Mouse (Mus musculus): ENCODE data around the gene Man1a. TPM values are rescaled to one million over a fixed set of nuclear protein-coding genes. Genes with fewer than 3 reads are reported as not detected.

Gene Man1a
- polyA plus RNA-seq (2016; fragmentation: Nextera tagmentation; extraction: Ambion mirVana), result 5.8 and 6.0 TPM in 2 replicates

DNA sequence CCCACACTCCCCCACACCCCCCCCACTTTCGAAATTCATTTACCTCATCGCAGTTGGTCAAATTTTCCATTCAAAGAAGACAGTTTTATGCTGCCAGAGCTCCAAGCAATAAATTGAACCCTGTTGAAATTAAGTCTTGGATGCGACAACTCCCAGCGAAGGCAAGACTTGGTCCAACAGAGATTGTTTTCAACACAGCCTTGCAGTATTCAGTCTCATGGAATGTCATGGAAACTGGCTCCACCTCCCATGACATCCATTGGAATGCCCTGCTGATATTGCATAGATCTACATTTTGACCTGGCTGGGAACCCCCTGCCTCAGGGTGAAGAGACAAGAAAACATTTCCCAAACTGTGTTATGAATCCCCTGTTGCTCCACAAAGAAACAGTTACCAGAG is at the start of gene Man1a:
Gene Man1a, minus strand, starts transcription at position 190 of the 400 bp plus-strand sequence.
- no peaks in the 10 kb centered on the region for H3K9me3 ChIP-seq
- no peaks in the 10 kb centered on the region for H3K36me3 ChIP-seq
- H3K4me2 ChIP-seq, result peak within 1 kb of the TSS; percentile 98
- peak within 1 kb of the TSS; percentile 75 for H3K9ac ChIP-seq (replicated peaks)
- no peak within 1 kb of the TSS for H3K27ac ChIP-seq
- H3K4me1 ChIP-seq (replicated peaks), result peaks cover 23% of the 10 kb centered on the region
- no peaks in the 10 kb centered on the region for H3K27me3 ChIP-seq
- WGBS, result 7% methylated on average over 4 of the region's 4 CpGs
- H3K4me3 ChIP-seq (replicated peaks), result peak within 1 kb of the TSS; percentile 78
- no peak for ATAC-seq (ENCODE audit: insufficient number of reproducible peaks, insufficient read depth, low FRiP score, low TSS enrichment, low read depth)

DNA sequence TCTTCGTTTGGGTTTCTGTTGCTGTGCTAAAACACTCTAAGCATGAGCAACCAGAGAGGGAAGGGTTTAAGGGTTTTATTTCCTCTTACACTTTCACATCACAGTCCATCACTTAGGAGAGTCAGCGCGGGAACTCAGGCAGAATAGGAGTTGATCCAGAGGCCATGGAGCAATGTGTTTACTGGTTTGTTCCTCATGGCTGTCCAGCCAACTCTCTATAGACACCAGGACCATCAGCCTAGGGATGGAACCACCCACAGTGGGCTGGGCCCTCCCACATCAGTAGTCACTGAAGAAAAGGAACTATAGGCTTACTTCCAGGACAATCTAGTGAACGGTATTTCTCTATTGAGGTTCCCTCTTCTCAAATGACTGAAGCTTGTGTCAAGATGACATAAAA is 45.4 kb upstream of the Man1a start:
- peaks cover 4% of the 10 kb centered on the region; the same call in 1 of the 2 replicates for H3K4me1 ChIP-seq (replicated peaks)
- 88% methylated on average over 4 of the region's 4 CpGs for WGBS
- no peak overlapping the region for H3K4me2 ChIP-seq
- H3K9me3 ChIP-seq, result no peaks in the 10 kb centered on the region
- no peak overlapping the region for H3K9ac ChIP-seq (replicated peaks)
- H3K27me3 ChIP-seq, result no peaks in the 10 kb centered on the region
- ATAC-seq (ENCODE audit: insufficient number of reproducible peaks, insufficient read depth, low FRiP score, low TSS enrichment, low read depth), result no peak
- H3K36me3 ChIP-seq, result no peaks in the 10 kb centered on the region
- H3K27ac ChIP-seq, result no peak overlapping the region
- no peak overlapping the region for H3K4me3 ChIP-seq (replicated peaks)

DNA sequence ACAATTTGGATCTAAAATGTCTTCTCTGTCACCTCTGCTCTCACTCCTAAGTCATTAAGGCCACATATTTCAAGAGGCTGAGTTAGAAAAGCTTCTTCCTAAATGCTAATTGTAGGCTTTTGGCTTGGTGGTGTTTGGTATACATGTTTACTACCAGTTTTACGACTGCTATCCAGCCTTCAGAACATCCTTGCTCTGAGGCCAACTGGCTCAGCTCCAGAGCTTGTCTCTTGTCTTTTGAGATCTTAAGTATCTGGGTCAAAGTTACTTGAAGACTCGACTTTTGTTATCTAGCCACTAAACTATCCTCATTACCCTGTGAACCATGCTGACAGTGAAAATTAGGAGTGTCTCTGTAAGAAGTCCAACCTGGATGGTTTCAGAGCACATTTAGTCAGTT is 44.0 kb upstream of the Man1a start:
- WGBS, result 44% methylated on average over 2 of the region's 2 CpGs
- Histone ChIP-seq H3K4me3 (replicated peaks) (no peak overlapping the region), H3K9me3 (no peaks in the 10 kb centered on the region), H3K9ac (replicated peaks) (no peak overlapping the region), H3K27ac (no peak overlapping the region), H3K4me1 (replicated peaks) (peaks cover 4% of the 10 kb centered on the region; the same call in 1 of the 2 replicates), H3K36me3 (no peaks in the 10 kb centered on the region), H3K4me2 (no peak overlapping the region), H3K27me3 (no peaks in the 10 kb centered on the region)
- no peak for ATAC-seq (ENCODE audit: insufficient number of reproducible peaks, insufficient read depth, low FRiP score, low TSS enrichment, low read depth)

DNA sequence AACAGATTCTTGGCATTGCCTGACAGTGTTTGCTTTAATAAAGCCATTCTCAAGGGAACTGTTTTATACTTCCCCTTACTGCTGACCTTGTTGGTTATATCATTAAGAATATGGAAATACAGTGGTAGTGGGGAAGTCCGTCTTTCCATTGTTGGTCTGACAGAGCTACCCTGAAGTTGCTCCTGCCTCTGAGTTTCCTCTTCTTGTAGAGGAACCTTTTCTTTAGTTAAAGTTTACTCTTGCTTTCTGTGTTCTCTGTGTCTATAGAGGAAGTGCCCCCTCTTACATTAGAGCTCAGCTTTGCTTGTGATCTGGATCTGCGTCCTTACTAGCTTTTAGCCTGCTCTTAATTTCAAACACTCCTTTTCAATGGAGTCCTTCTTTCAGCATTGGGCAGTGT is 42.9 kb upstream of the Man1a start:
- Histone ChIP-seq H3K9me3 (no peaks in the 10 kb centered on the region), H3K27ac (no peak overlapping the region), H3K36me3 (no peaks in the 10 kb centered on the region), H3K27me3 (no peaks in the 10 kb centered on the region), H3K4me3 (replicated peaks) (no peak overlapping the region), H3K4me2 (no peak overlapping the region), H3K4me1 (replicated peaks) (peaks cover 4% of the 10 kb centered on the region; the same call in 1 of the 2 replicates), H3K9ac (replicated peaks) (no peak overlapping the region)
- ATAC-seq (ENCODE audit: insufficient number of reproducible peaks, insufficient read depth, low FRiP score, low TSS enrichment, low read depth), result no peak
- WGBS, result 87% methylated on average over 2 of the region's 2 CpGs

DNA sequence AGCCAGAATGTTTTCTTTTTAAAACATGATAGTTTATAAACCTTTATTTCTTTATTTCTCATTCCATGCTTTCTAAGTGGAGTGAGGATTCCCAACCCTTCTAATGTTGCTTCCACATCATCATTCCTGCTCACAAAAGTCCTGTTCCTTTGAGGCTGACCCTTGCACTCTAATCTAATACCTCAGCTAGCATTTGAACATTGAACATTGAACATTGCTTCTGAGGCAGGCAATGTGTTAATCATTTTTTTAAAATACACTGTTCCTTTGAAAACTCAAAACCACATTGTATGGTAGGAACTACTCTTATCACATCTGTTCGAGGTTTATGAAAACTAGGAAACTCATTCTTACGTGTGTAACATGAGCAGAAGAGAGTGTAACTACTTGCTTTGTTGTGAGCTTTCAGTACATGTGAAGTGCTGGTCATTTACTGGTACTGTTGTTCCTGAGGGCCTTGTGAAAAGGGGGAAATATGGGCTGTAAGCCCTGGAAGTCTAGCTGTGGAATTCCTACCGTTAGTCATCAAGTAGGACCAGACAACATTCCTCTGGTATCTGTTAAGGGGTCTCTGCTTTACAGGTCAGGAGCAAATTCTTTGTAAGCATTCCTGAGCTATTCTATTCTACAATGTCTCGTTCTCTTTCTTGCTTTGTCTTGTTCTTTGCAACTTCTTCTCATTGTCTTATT is 42.0 kb upstream of the Man1a start:
- Histone ChIP-seq H3K27me3 (no peaks in the 10 kb centered on the region), H3K36me3 (no peaks in the 10 kb centered on the region), H3K27ac (peak overlapping the region; percentile 45; the same call in 1 of the 2 replicates), H3K9ac (replicated peaks) (no peak overlapping the region), H3K4me1 (replicated peaks) (peaks cover 4% of the 10 kb centered on the region; the same call in 1 of the 2 replicates), H3K9me3 (no peaks in the 10 kb centered on the region), H3K4me3 (replicated peaks) (no peak overlapping the region), H3K4me2 (no peak overlapping the region)
- WGBS, result 57% methylated on average over 4 of the region's 4 CpGs
- ATAC-seq (ENCODE audit: insufficient number of reproducible peaks, insufficient read depth, low FRiP score, low TSS enrichment, low read depth), result no peak

DNA sequence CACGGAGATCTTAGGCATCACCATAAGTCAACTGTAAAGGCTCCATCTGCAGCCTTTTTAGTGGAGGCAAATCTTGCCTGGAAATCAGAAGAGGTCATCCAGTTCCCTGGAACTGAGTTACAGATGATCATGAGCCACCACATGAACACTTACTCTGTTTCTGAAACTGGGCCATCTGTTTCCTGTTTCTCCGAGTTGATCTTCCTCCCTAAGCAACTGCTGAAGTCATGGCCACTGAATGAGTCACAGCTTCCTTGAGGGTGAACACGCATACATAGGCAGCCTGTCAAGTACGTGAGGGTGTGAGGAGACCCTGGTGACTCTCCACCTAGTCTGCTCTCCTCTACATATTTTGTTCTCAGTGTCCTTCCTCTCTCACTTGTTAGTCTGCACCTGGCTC is 41.4 kb upstream of the Man1a start:
- Histone ChIP-seq H3K27me3 (no peaks in the 10 kb centered on the region), H3K9ac (replicated peaks) (no peak overlapping the region), H3K4me1 (replicated peaks) (peaks cover 4% of the 10 kb centered on the region; the same call in 1 of the 2 replicates), H3K27ac (peak overlapping the region; percentile 45; the same call in 1 of the 2 replicates), H3K4me3 (replicated peaks) (no peak overlapping the region), H3K9me3 (no peaks in the 10 kb centered on the region), H3K4me2 (no peak overlapping the region), H3K36me3 (no peaks in the 10 kb centered on the region)
- 58% methylated on average over 4 of the region's 4 CpGs for WGBS
- peak; percentile 47; the same call in 1 of the 2 replicates for ATAC-seq (ENCODE audit: insufficient number of reproducible peaks, insufficient read depth, low FRiP score, low TSS enrichment, low read depth)

DNA sequence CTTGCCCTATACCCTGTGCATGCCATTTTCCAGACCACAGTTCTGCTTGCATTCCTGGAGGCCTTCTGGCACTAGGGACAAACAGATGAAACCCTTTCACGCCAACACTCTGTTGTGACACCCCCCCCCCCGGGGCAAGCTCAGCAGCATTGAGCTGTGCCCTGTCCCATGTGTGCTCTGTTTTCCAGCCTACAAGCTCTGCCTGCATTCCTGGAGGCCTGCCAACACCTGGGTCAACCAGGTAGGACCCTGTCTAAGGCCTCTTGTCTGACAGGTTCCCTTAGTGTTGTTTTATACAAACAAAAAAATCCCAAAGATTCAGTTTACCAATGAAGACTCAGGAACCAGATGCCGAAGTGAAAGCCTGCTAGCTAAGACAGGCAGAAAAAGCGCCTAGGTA is 27.3 kb upstream of the Man1a start:
- H3K4me2 ChIP-seq, result no peak overlapping the region
- no peaks in the 10 kb centered on the region for H3K4me1 ChIP-seq (replicated peaks)
- no peak overlapping the region for H3K9ac ChIP-seq (replicated peaks)
- H3K9me3 ChIP-seq, result no peaks in the 10 kb centered on the region
- H3K4me3 ChIP-seq (replicated peaks), result no peak overlapping the region
- no peaks in the 10 kb centered on the region for H3K36me3 ChIP-seq
- no peak overlapping the region for H3K27ac ChIP-seq
- no peaks in the 10 kb centered on the region for H3K27me3 ChIP-seq
- WGBS, result 87% methylated on average over 4 of the region's 4 CpGs
- peak; percentile 63; the same call in 1 of the 2 replicates for ATAC-seq (ENCODE audit: insufficient number of reproducible peaks, insufficient read depth, low FRiP score, low TSS enrichment, low read depth)

DNA sequence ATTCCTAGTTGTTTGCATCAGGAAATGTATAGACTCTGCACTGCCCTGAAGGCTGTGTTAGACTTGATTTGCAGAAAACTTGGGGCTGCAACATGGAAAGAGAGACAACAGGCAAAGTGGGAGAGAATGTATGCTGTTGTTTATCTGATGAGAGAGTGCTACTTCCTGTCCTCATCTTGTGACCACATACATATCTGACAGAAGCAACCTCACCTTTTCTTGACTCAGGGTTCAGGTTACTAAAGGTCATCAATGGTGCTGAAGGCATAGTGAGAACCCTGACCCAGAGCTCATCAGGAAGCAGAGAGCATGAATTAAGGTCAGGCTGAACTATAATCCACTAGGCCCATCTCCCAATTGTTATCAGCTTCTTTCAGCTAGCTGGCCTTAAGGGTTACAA is 15.7 kb upstream of the Man1a start:
- Histone ChIP-seq H3K4me2 (no peak overlapping the region), H3K4me3 (replicated peaks) (no peak overlapping the region), H3K36me3 (no peaks in the 10 kb centered on the region), H3K4me1 (replicated peaks) (no peaks in the 10 kb centered on the region), H3K27me3 (no peaks in the 10 kb centered on the region), H3K9me3 (no peaks in the 10 kb centered on the region), H3K27ac (no peak overlapping the region), H3K9ac (replicated peaks) (no peak overlapping the region)
- ATAC-seq (ENCODE audit: insufficient number of reproducible peaks, insufficient read depth, low FRiP score, low TSS enrichment, low read depth), result no peak

DNA sequence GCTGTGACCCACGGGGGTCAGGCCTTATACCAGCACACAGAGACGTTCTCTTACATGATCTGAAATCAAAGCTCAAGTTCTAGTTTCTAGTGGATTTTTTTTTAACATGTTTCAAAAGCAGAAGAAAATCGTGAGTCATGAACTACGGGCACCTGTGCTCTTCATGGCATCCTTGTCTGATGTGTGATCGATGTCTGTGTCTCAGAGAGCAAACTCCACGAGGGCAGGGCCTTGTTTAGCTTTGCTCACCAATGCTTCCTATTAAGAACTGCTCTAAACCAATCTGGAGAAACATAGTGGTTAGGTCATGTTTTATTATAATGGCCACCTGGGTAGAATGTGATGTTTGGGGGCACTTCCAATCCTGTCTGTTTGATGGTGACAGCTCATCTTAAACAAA is 13.5 kb upstream of the Man1a start:
- 83% methylated on average over 6 of the region's 6 CpGs for WGBS
- Histone ChIP-seq H3K9me3 (no peaks in the 10 kb centered on the region), H3K9ac (replicated peaks) (no peak overlapping the region), H3K27ac (no peak overlapping the region), H3K4me1 (replicated peaks) (no peaks in the 10 kb centered on the region), H3K36me3 (no peaks in the 10 kb centered on the region), H3K4me2 (no peak overlapping the region), H3K27me3 (no peaks in the 10 kb centered on the region), H3K4me3 (replicated peaks) (no peak overlapping the region)
- ATAC-seq (ENCODE audit: insufficient number of reproducible peaks, insufficient read depth, low FRiP score, low TSS enrichment, low read depth), result no peak

DNA sequence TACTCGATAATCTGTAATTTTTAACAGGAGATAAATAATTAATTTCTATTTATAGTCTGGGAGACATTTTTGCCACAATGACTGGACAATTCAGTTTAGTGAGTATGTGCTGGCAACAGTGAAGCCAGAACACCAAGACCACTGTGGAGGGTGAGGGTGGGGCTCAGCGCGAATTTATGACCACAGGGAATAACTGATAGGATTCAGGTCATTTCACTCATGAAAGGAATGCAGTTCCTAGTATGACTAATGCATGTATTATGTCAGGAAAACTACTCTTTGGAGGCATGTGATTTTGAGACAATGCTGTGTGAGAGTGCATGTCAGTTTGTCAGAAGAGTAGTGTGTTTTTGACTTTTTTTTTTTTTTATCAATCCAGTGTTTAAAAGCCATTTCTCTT is 10.9 kb upstream of the Man1a start:
- H3K27me3 ChIP-seq, result no peaks in the 10 kb centered on the region
- no peak for ATAC-seq (ENCODE audit: insufficient number of reproducible peaks, insufficient read depth, low FRiP score, low TSS enrichment, low read depth)
- WGBS, result 91% methylated on average over 3 of the region's 3 CpGs

DNA sequence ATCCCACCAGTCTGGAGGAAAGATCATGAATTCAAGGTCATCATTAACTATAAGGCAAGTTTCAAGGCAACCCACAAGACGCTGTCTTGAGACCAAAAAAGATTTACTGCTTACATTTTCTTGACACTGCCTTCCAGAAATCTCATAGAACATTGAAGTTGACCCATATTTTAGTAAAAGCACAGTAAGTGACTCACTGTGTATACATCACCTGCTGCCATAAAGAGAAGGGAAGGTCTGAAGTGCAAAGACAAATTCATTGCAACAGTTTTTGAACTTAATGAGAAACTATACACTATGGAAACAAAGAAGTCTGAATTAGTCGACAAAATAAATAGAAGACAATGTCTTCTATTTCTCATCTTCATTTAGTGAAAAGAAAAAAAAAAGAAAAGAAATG is 8.7 kb upstream of the Man1a start:
- no peaks in the 10 kb centered on the region for H3K36me3 ChIP-seq
- H3K9me3 ChIP-seq, result no peaks in the 10 kb centered on the region
- H3K9ac ChIP-seq (replicated peaks), result no peak overlapping the region
- H3K4me1 ChIP-seq (replicated peaks), result no peaks in the 10 kb centered on the region
- no peaks in the 10 kb centered on the region for H3K27me3 ChIP-seq
- H3K4me2 ChIP-seq, result no peak overlapping the region
- WGBS, result 88% methylated on average over 2 of the region's 2 CpGs
- ATAC-seq (ENCODE audit: insufficient number of reproducible peaks, insufficient read depth, low FRiP score, low TSS enrichment, low read depth), result no peak
- no peak overlapping the region for H3K4me3 ChIP-seq (replicated peaks)
- no peak overlapping the region for H3K27ac ChIP-seq

More for the DNA sequence above, 10.9 kb upstream of the Man1a start:
- H3K27ac ChIP-seq, result no peak overlapping the region
- no peak overlapping the region for H3K9ac ChIP-seq (replicated peaks)
- H3K4me1 ChIP-seq (replicated peaks), result no peaks in the 10 kb centered on the region
- H3K9me3 ChIP-seq, result no peaks in the 10 kb centered on the region
- H3K4me2 ChIP-seq, result no peak overlapping the region
- H3K4me3 ChIP-seq (replicated peaks), result no peak overlapping the region
- H3K36me3 ChIP-seq, result no peaks in the 10 kb centered on the region

DNA sequence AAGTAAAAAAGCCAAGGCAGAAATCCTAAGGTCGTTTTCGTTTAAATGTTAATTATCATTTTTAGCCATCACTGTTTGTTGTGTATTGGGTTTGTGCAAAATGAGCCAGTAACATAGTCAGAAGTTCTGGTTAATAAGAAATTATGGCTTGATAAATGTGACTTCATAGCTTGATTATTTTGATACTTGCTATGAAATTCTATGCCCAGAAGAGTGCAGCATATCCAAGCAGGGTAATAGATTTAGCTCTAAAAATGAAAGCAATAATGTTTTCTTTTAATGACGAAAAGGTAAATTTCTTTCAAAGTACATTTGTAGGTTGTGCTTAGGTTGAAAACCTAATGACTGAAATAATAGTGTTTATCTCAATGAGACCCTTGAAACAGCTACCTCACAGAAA is 596 bp upstream of the Man1a start:
- ATAC-seq (ENCODE audit: insufficient number of reproducible peaks, insufficient read depth, low FRiP score, low TSS enrichment, low read depth), result no peak
- Histone ChIP-seq H3K36me3 (no peaks in the 10 kb centered on the region), H3K4me3 (replicated peaks) (no peak overlapping the region), H3K27ac (no peak overlapping the region), H3K9me3 (no peaks in the 10 kb centered on the region), H3K27me3 (no peaks in the 10 kb centered on the region), H3K4me2 (no peak overlapping the region), H3K4me1 (replicated peaks) (peaks cover 23% of the 10 kb centered on the region), H3K9ac (replicated peaks) (no peak overlapping the region)
- 51% methylated on average over 3 of the region's 3 CpGs for WGBS
